Mouse (Mus musculus) neutrophil, adult 5-6 weeks (primary cell): ENCODE measurements at regions not wholly inside any gene's neighbourhood (a gene's known extent, or its start where the extent isn't known, plus 50 kb on each side); places are given as distances from the start of the nearest gene placed in this dataset.
A peak's percentile ranks its signal among the peaks of the same experiment; 100 is the strongest.

Source experiments
- ATAC-seq: fragments of 151-379, 151-347 bp; 2 replicates; pipeline ENCODE4 v1.8.0; 2017; ENCODE audit warnings: mild to moderate bottlenecking, moderate TSS enrichment; ENCODE audit not compliant: insufficient number of reproducible peaks, poor library complexity, low FRiP score, severe bottlenecking; ENCODE audit errors: extremely low read depth

DNA sequence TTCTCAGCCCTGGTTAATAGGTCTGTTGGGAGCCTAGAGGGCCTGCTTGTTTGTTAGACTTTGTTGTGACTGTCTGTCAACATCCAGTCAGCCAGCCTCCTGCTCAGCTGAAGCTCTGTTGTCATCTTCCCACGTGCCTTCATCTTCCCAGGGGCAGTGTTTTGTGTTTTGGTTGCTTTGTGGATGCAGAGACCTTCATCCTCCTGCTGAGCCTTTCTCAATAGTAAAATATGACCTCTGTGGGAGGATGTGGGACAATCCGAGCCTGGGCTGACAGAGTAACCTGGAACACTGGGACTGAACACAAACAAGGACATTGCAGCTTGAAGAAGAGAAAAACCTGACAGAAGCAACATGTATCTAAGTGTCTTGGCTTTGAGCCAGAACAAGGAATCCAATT is 168.7 kb upstream of the Prdm1 start:
- no peak for ATAC-seq

GRCm38 (mm10) chr10:44691590-44692327 is 163.5 kb upstream of the Prdm1 start:
- peak; percentile 60 for ATAC-seq

DNA sequence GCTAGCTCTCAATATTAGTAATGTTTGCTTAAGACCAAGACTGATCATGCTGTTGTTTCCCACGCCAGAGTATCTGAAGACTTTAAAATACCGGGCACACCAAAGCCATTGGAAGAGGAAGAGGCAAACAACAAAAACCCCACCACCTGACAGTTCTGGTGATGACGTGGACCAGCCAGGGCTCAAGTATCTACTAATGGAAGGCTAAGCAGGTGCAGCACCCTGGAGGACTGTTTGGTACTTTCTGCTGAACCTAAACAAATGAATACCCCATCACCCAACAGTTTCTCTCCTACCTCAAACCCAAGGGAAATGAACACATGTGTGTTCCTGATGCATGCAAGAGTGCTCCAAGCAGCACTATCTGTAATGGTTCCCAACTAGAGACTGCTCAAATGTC is 160.3 kb upstream of the Prdm1 start:
- ATAC-seq = no peak

GRCm38 (mm10) chr10:44686055-44686454 is 157.8 kb upstream of the Prdm1 start:
- no peak for ATAC-seq

GRCm38 (mm10) chr10:44685215-44685614 is 156.9 kb upstream of the Prdm1 start:
- ATAC-seq = no peak

GRCm38 (mm10) chr10:44676506-44676905 is 148.2 kb upstream of the Prdm1 start:
- ATAC-seq = peak; percentile 78

DNA sequence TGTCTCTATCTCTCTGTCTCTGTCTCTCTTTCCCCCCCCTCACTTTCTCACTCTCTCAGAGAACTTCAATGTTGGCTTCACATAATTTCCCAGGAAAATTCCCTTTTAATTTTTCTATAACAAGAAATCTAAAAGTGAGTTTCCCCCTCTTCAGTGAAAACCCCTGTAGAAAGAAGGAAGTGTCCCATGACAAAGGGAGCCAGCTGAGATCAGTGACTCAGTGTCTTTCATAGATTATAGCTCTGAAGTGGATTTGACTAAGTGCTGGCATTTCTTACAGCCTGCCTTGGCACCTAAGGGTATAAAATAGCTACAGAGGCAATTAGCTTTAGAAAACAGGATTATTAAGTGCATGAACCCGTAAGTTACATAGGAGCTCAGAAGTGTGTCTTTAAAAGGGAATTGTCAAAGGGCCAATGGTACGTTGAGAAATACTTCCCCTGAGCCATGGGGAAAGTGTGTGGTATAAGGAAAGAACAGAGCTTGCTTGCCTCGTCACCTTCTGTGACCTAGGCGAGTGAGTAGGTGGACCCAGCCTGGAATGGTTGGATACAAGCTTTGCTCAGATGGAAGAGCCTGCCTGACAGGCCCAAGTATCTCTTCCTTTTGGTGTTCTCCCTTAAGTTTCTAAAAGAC is 137.3 kb upstream of the Prdm1 start:
- ATAC-seq = no peak

GRCm38 (mm10) chr10:44659499-44659898 is 131.2 kb upstream of the Prdm1 start:
- ATAC-seq = no peak

DNA sequence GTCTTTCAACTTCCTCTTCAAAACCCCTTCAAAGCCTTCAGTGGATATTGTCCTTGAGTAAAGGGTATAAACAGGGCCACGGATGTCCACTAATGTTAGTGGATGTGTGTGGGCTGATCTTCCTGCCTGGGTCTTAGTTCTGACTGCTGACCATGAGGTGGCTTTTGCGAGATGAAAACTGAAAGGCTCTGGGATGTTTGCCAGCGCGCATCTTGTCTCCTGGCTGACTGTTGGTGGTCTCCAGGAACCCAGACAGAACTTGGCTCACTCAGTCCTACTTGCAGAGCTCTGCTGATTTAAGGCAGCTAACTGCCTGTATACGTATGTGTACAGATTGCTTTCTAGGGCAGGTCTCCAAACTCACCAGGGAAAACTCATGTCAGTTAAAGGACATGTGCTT is 125.5 kb upstream of the Prdm1 start:
- ATAC-seq = no peak

DNA sequence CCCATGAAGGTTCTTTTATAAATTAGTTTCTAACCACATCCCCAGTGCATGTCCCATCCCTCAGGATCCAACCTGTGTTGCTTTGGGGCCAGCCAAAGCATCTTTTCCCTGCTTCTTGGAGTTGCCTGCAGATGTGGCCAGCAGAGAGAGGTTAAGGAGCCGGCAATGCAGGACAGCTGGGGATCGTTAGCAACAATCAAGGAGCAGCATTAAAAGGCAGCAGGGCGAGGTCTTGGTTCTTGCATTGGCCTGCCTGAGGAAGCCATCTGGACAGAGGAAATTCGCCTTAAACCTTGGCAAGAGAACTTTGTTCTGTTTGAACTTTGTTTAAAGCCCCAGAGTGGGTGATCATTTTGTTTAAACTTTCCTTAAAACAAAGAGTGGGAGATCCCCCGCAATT is 118.7 kb upstream of the Prdm1 start:
- no peak for ATAC-seq

DNA sequence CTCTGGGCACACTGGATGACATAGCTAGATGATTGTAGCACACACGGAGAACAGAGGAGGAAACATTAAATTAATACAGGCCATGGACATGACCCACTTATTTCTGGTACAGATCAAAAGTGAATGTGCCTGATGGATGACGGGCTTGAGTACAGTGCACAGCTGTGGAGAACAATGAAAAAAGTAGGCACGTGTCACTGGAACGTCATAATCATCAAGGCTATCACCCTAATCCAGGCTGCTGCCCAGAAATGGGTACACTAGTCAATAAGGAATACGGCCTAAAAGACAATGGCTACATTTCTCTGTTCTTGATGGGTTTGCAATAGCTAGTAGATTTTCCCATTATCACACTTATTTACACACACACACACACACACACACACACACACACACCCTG is 118.3 kb upstream of the Prdm1 start:
- ATAC-seq = no peak

- ATAC-seq = peak; percentile 63; the same call in 1 of the 2 replicates
These were observed 113.3 kb upstream of the Prdm1 start for GRCm38 (mm10) chr10:44641616-44642015.

DNA sequence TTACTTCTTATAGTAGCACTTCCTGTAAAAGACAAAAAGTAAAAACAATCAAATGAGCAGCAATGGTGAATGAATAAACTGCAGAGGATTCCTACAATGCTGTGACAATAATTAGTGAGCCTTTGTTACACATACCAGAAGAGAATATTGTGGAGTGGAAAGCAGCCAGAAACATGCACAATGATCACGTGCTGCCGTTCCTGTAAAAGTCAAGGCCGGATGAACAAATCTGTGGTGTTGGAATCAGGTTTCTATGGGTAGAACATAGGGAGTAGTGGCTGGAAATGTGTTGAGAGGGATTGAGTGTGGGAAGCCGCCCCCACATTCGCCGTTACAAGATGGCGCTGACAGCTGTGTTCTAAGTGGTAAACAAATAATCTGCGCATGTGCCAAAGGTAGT is 112.3 kb upstream of the Prdm1 start:
- ATAC-seq = no peak

DNA sequence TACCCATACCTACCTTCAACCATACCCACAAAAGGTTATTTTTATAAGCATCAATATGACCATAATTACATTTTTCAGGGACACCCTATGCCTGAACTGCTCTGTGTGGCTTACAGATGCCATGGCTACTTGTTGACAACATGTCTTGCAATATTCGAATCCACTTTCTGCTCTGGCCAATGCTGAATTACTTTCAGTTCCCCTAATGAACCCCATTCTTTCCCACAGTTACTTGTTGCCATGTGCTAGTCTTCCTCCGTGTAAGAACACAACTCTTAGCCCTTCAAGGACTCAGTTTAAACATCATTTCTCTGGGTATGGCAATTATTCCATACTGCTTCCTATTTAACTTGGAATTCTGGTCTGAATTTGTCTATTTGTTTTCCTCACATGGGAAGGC is 110.4 kb upstream of the Prdm1 start:
- peak; percentile 65 for ATAC-seq

- ATAC-seq = no peak
These were observed 108.5 kb upstream of the Prdm1 start for GRCm38 (mm10) chr10:44636786-44637185.

GRCm38 (mm10) chr10:44636061-44636460 is 107.8 kb upstream of the Prdm1 start:
- ATAC-seq = peak; percentile 55; the same call in 1 of the 2 replicates

DNA sequence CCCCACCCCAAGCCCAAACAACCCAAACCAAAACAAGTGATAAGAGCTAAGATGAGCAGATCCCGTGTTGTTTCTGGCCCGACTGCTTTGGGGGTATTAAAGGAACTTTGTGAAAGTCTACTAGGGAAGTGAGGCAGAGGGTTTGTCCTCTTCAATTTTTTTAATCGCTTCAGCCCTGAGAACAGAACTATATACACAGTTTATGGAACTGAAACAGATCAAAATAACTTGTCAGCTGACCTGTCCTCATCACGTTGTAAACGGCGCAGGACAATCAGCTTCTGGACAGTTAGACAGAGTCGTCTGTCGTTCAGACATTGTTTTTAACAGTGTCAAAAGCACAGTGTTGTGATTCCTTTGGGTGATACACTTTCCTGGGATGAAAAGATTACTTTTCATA is 103.3 kb upstream of the Prdm1 start:
- no peak for ATAC-seq

DNA sequence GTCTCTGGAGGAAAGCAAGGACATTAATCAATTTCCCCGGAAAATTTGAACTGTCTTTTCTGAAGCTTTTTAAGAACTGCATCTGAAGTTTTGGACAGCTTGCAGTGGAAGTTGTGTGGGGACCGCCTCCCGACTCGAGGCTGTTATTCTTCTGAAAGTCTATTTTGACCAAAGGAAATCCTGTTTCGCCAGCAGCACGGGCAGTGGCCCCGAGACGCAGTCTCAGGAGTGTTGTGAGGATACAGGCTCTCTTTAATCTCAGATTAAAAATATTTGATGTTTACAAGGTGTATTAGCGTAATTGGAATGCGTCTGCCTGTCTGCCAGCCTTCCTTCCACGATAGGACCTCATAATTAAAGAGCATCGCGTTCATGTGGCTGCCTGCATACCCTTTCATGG is 102.2 kb upstream of the Prdm1 start:
- ATAC-seq = peak; percentile 25

DNA sequence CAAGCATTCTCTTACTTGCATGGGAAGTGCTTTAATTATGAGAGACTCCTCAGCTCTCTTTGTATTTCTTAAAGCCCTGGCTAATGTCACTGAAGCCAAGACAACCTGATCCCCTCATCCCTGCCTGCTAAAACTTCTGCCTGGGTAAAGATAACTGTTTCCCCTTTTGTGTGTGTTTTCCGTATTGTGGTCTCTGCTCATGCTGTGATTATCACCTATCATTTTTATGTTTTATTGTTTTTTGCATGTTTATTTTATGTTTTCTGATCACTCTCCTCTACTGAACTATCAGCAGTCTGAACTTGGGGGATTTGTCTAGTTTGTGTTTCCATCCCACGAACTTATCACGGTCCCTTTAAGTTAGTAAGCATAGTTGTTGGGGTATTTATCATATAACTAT is 100.1 kb upstream of the Prdm1 start:
- no peak for ATAC-seq

DNA sequence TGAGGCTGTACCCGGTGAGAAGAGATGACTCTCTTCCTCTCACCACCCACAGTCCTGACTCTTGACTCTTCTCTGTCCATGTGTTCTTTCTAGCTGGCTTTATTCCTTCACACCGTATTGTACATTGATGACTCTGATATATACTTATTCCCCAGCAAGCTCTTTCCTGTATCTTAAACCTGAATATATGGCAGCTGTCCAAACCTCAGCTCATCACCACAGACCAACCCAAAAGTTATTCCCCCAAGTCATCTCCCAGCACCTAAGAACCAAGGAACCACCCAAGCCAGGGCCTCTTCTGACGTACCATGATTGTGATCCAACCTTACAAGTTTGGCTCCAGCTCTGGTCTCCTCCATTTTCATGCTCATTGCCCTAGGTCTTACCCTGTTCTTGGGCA is 99.1 kb upstream of the Prdm1 start:
- no peak for ATAC-seq

DNA sequence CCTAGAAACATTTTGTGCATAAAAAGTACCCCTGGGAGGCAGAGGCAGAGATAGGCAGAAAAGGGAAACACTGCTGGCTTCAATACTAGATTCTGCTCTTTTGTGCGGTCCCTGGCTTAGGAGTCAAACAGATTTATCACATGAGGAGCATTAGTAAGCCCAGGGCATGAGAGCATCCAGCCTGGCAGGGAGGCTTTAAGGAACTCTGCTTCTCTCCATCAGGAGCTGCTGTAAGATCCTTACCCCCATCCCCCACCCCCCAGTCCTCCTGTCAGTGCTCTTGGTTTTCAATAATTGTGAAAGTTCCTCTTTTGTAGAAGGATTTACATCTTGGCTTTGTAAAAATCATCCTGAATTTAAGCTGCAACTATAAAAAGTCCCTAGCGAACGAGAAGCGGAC is 97.2 kb upstream of the Prdm1 start:
- ATAC-seq = no peak
